ENCODE assay signal across 32 mouse cellular contexts in the genomic region with DNA sequence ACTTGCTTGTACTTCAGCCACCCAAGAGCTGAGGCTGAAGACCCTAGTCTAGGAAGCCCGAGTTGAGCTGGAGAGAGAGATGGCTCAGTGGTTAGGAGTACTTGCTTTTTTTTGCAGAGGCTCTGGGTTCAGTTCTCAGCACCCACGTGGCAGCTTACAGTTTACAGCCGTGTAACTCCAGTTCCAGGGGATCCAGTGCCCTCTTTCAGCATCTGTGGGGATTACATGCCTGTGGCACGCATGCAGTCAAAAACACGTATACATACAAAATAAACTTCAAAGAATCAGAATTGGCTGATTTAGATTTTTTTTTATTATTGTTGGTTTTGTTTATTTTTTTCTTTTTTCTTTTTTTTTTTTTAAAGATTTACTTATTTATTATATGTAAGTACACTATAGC. TPM values are rescaled to one million over a fixed set of nuclear protein-coding genes. Genes with fewer than 3 reads are reported as not detected.
DNase-seq lines count a peak whose midpoint lies in the region; ATAC-seq and TF ChIP-seq lines count a peak whose summit lies in the region.
"Had no signal": no experiment of that assay in that cellular context is flagged by ENCODE, and none has a peak within 500 bp of the region (broad histone marks: within the 10 kb centered on the region; RNA-seq: fewer than 3 reads in every experiment).

No protein-coding gene starts in this region.

- no peaks in the 10 kb centered on the region for H3K9me3 ChIP-seq in heart, embryonic 13.5 days
- H3K9me3 ChIP-seq in heart, postnatal 0 days (replicated peaks; ENCODE audit: control insufficient read depth, low read length): no peaks in the 10 kb centered on the region
- no peaks in the 10 kb centered on the region for H3K9me3 ChIP-seq in stomach, postnatal 0 days (ENCODE audit: control insufficient read depth, low read length)
- H3K9me3 ChIP-seq: forebrain, embryonic 13.5 days; limb, embryonic 13.5 days; liver, embryonic 12.5 days; neural tube, embryonic 12.5 days had no signal

- H3K4me1 ChIP-seq in heart, embryonic 13.5 days: peaks cover 34% of the 10 kb centered on the region
- H3K4me1 ChIP-seq in heart, postnatal 0 days (ENCODE audit: control insufficient read depth, insufficient read depth): peaks cover 7% of the 10 kb centered on the region; the same call in 1 of the 2 replicates
- no peaks in the 10 kb centered on the region for H3K4me1 ChIP-seq in stomach, postnatal 0 days (replicated peaks; ENCODE audit: control insufficient read depth, insufficient read depth)
- H3K4me1 ChIP-seq: embryonic facial prominence, embryonic 13.5 days; forebrain, embryonic 13.5 days; limb, embryonic 13.5 days; neural tube, embryonic 12.5 days had no signal

- DNase-seq in heart, postnatal 36 days: no peak
- DNase-seq in layer of hippocampus, adult 2 months (ENCODE audit: low spot score in 2 of 2): no peak
- no peak for DNase-seq in layer of hippocampus, adult 18-20 months (ENCODE audit: low spot score in 2 of 2)
- no peak for DNase-seq in heart, postnatal 0 days (ENCODE audit: low spot score)
- DNase-seq in stomach, postnatal 0 days (ENCODE audit: low spot score): no peak
- DNase-seq in right cerebral cortex, postnatal 36 days (ENCODE audit: low spot score in 2 of 2): no peak
- DNase-seq: adrenal gland, postnatal 10 days; cerebellum, adult 2 months; lung, postnatal 36 days; midbrain, embryonic 14.5 days; retina, postnatal 1 day; right cerebral cortex, postnatal 25 days; thymus, postnatal 14 days had no signal

- intact Hi-C loops in heart, postnatal 36 days (cut with DNase I): no loop called here

- TF ChIP-seq CTCF in layer of hippocampus, adult 2 months (conservative IDR thresholded peaks at IDR 0.05): peak; percentile 56
- TF ChIP-seq CTCF in heart, postnatal 0 days (IDR thresholded peaks at IDR 0.05; ENCODE audit: low read depth): no peak
- 0 out of 2 replicates have a peak, but pooled peaks have one; percentile 2 for TF ChIP-seq CTCF in stomach, postnatal 0 days (IDR thresholded peaks at IDR 0.05; ENCODE audit: low read depth)

- H3K27me3 ChIP-seq in heart, embryonic 13.5 days (replicated peaks): no peaks in the 10 kb centered on the region
- no peaks in the 10 kb centered on the region for H3K27me3 ChIP-seq in heart, postnatal 0 days (ENCODE audit: control insufficient read depth, insufficient read depth, low read length)
- no peaks in the 10 kb centered on the region for H3K27me3 ChIP-seq in stomach, postnatal 0 days (ENCODE audit: control insufficient read depth, insufficient read depth, low read length)
- H3K27me3 ChIP-seq: embryonic facial prominence, embryonic 13.5 days; forebrain, embryonic 13.5 days; limb, embryonic 13.5 days; liver, embryonic 12.5 days; neural tube, embryonic 12.5 days had no signal

- no peak for ATAC-seq in heart, embryonic 13.5 days (ENCODE audit: extremely low read depth, insufficient number of reproducible peaks, low FRiP score, low TSS enrichment)
- no peak for ATAC-seq in heart, postnatal 0 days (ENCODE audit: insufficient read depth, low read depth)
- ATAC-seq in stomach, postnatal 0 days (ENCODE audit: low FRiP score, low TSS enrichment): no peak
- ATAC-seq: activated CD4-positive, CD25-positive, alpha-beta regulatory T cell, adult 4 months; forebrain, embryonic 13.5 days; hindbrain, postnatal 0 days; intestine, embryonic 16.5 days; liver, embryonic 12.5 days had no signal

- no peak overlapping the region for H3K9ac ChIP-seq in heart, embryonic 13.5 days
- no peak overlapping the region for H3K9ac ChIP-seq in heart, postnatal 0 days (replicated peaks; ENCODE audit: low read depth, low read length)
- no peak overlapping the region for H3K9ac ChIP-seq in stomach, postnatal 0 days (ENCODE audit: low read length)
- H3K9ac ChIP-seq: embryonic facial prominence, embryonic 13.5 days; forebrain, embryonic 13.5 days; limb, embryonic 13.5 days; liver, embryonic 12.5 days; neural tube, embryonic 12.5 days had no signal

- 92% methylated on average over 5 of the region's 5 CpGs for WGBS in heart, embryonic 13.5 days
- 90% methylated on average over 5 of the region's 5 CpGs for WGBS in heart, postnatal 0 days
- 93% methylated on average over 5 of the region's 5 CpGs for WGBS in stomach, postnatal 0 days

- H3K27ac ChIP-seq in heart, embryonic 13.5 days (replicated peaks): peak overlapping the region; percentile 90
- peak overlapping the region; percentile 14; the same call in 1 of the 2 replicates for H3K27ac ChIP-seq in layer of hippocampus, adult 2 months
- peak overlapping the region; percentile 69 for H3K27ac ChIP-seq in heart, postnatal 0 days (ENCODE audit: low read depth)
- H3K27ac ChIP-seq in stomach, postnatal 0 days (replicated peaks): no peak overlapping the region
- H3K27ac ChIP-seq: embryonic facial prominence, embryonic 13.5 days; forebrain, embryonic 13.5 days; hindbrain, postnatal 0 days; limb, embryonic 13.5 days; liver, embryonic 12.5 days; neural tube, embryonic 12.5 days had no signal

- peaks cover 100% of the 10 kb centered on the region for H3K36me3 ChIP-seq in heart, embryonic 13.5 days
- peaks cover 96% of the 10 kb centered on the region for H3K36me3 ChIP-seq in heart, postnatal 0 days (replicated peaks; ENCODE audit: control insufficient read depth, insufficient read depth, low read length)
- H3K36me3 ChIP-seq in stomach, postnatal 0 days (ENCODE audit: control insufficient read depth, insufficient read depth, low read length): peaks cover 55% of the 10 kb centered on the region

- no peak for TF ChIP-seq EP300 in heart, postnatal 0 days (IDR thresholded peaks at IDR 0.05; ENCODE audit: low read depth)
- TF ChIP-seq EP300 in stomach, postnatal 0 days (optimal IDR thresholded peaks at IDR 0.05): no peak

- H3K4me3 ChIP-seq in heart, embryonic 13.5 days: no peak overlapping the region
- H3K4me3 ChIP-seq in layer of hippocampus, adult 2 months: no peak overlapping the region
- H3K4me3 ChIP-seq in heart, postnatal 0 days (ENCODE audit: low read depth, low read length): no peak overlapping the region
- H3K4me3 ChIP-seq in stomach, postnatal 0 days (ENCODE audit: low read depth, low read length): no peak overlapping the region
- H3K4me3 ChIP-seq: embryonic facial prominence, embryonic 13.5 days; erythroblast, embryonic 14.5 days; forebrain, embryonic 13.5 days; limb, embryonic 13.5 days; liver, embryonic 12.5 days; neural tube, embryonic 12.5 days had no signal

- no peak overlapping the region for H3K4me2 ChIP-seq in heart, embryonic 13.5 days
- no peak overlapping the region for H3K4me2 ChIP-seq in heart, postnatal 0 days (ENCODE audit: low read depth, low read length)
- H3K4me2 ChIP-seq in stomach, postnatal 0 days (replicated peaks; ENCODE audit: low read depth): no peak overlapping the region
- H3K4me2 ChIP-seq: embryonic facial prominence, embryonic 13.5 days; forebrain, embryonic 13.5 days; limb, embryonic 13.5 days; liver, embryonic 12.5 days; neural tube, embryonic 12.5 days had no signal

RNA-seq across cellular contexts. Expression of a gene that starts 15.8 kb away (rescaled TPM):
- polyA plus RNA-seq in heart, embryonic 13.5 days (2015; fragmentation: Nextera tagmentation; extraction: Ambion mirVana): not detected in 2 replicates
- under 1 TPM in 1 of 2 experiments, not detected in 1; 0.22 TPM for total RNA-seq in heart, postnatal 36 days (2021)
- total RNA-seq in layer of hippocampus, adult 2 months (2021): not detected
- not detected for total RNA-seq in layer of hippocampus, adult 18-20 months (2021)
- total RNA-seq in heart, postnatal 0 days (2014; rRNA removed; ENCODE audit: low replicate concordance): not detected in 2 replicates
- not detected in 2 replicates for polyA plus RNA-seq in heart, postnatal 0 days (2015; fragmentation: Nextera tagmentation; extraction: Ambion mirVana)
- polyA plus RNA-seq in stomach, postnatal 0 days (2015; fragmentation: Nextera tagmentation; extraction: Ambion mirVana): 0.07 TPM in 1 of 2 replicates, not detected in the other
- total RNA-seq: adrenal gland, postnatal 10 days; gastrocnemius, adult 18-20 months; hindbrain, postnatal 0 days; layer of hippocampus, adult 8-10 months; layer of hippocampus, postnatal 36 days; left cerebral cortex, postnatal 25 days; megakaryocyte-erythroid progenitor cell, adult 5-6 weeks had no signal
- polyA plus RNA-seq: activated CD4-positive, CD25-positive, alpha-beta regulatory T cell, adult 4 months; cerebellum, adult 2 months; embryonic facial prominence, embryonic 13.5 days; erythroblast, embryonic 14.5 days; forebrain, embryonic 13.5 days; gonadal fat pad, adult 2 months; hindbrain, embryonic 11.5 days; hindbrain, postnatal 0 days; intestine, embryonic 16.5 days; kidney, embryonic 14.5 days; limb, embryonic 13.5 days; liver, embryonic 12.5 days; midbrain, embryonic 14.5 days; neural tube, embryonic 12.5 days; spleen, adult 2 months had no signal

RNA-seq across cellular contexts. Expression of a gene that starts 31.4 kb away (rescaled TPM):
- polyA plus RNA-seq in heart, embryonic 13.5 days (2015; fragmentation: Nextera tagmentation; extraction: Ambion mirVana): 73.1 and 73.4 TPM in 2 replicates
- total RNA-seq in heart, postnatal 36 days (2021): 10 to 100 TPM; 42.2 to 51.1 TPM
- total RNA-seq in layer of hippocampus, adult 2 months (2021): 100 to 1,000 TPM; 268 to 283 TPM
- total RNA-seq in layer of hippocampus, adult 18-20 months (2021): 100 to 1,000 TPM; 237 to 255 TPM
- 81.1 and 146 TPM in 2 replicates for total RNA-seq in heart, postnatal 0 days (2014; rRNA removed; ENCODE audit: low replicate concordance)
- 52.2 and 56.1 TPM in 2 replicates for polyA plus RNA-seq in heart, postnatal 0 days (2015; fragmentation: Nextera tagmentation; extraction: Ambion mirVana)
- polyA plus RNA-seq in stomach, postnatal 0 days (2015; fragmentation: Nextera tagmentation; extraction: Ambion mirVana): 29.0 and 33.0 TPM in 2 replicates

RNA-seq across cellular contexts. Expression of a gene that starts 48.5 kb away (rescaled TPM):
- 54.8 and 61.4 TPM in 2 replicates for polyA plus RNA-seq in heart, embryonic 13.5 days (2015; fragmentation: Nextera tagmentation; extraction: Ambion mirVana)
- total RNA-seq in heart, postnatal 36 days (2021): 10 to 100 TPM; 27.4 to 30.8 TPM
- 10 to 100 TPM; 55.1 to 55.5 TPM for total RNA-seq in layer of hippocampus, adult 2 months (2021)
- total RNA-seq in layer of hippocampus, adult 18-20 months (2021): 10 to 100 TPM; 49.3 to 59.6 TPM
- total RNA-seq in heart, postnatal 0 days (2014; rRNA removed; ENCODE audit: low replicate concordance): 96.2 and 102 TPM in 2 replicates
- 44.4 and 46.2 TPM in 2 replicates for polyA plus RNA-seq in heart, postnatal 0 days (2015; fragmentation: Nextera tagmentation; extraction: Ambion mirVana)
- 38.1 and 45.9 TPM in 2 replicates for polyA plus RNA-seq in stomach, postnatal 0 days (2015; fragmentation: Nextera tagmentation; extraction: Ambion mirVana)
